Mouse (Mus musculus): ENCODE measurements around the gene Emp3. TPM values are rescaled to one million over a fixed set of nuclear protein-coding genes. Genes with fewer than 3 reads are reported as not detected.
A peak's percentile ranks its signal among the peaks of the same experiment; 100 is the strongest.
"Not testable (repeated sequence)": the region's sequence is repeated elsewhere in the genome, so short reads cannot be mapped to it uniquely, and the experiment has no call there.

Gene Emp3
- total RNA-seq, 2 experiments from 2014 or later = 2.9 to 4.1 TPM

GRCm38 (mm10) chr7:45917004-45917704 is 4.0 kb downstream of the Emp3 start:
- intact Hi-C loops (cut with DNase I) = no loop called here
- no peak for DNase-seq (ENCODE audit: low spot score in 2 of 2)

GRCm38 (mm10) chr7:45916056-45917003 is 4.9 kb downstream of the Emp3 start:
- intact Hi-C loops (cut with DNase I) = no loop called here
- peak; percentile 57 to 70 for DNase-seq (ENCODE audit: low spot score in 2 of 2)

- intact Hi-C loops (cut with DNase I) = no loop called here
- DNase-seq (ENCODE audit: low spot score in 2 of 2) = no peak
Measured at GRCm38 (mm10) chr7:45915011-45915410, 6.2 kb downstream of the Emp3 start.

DNA sequence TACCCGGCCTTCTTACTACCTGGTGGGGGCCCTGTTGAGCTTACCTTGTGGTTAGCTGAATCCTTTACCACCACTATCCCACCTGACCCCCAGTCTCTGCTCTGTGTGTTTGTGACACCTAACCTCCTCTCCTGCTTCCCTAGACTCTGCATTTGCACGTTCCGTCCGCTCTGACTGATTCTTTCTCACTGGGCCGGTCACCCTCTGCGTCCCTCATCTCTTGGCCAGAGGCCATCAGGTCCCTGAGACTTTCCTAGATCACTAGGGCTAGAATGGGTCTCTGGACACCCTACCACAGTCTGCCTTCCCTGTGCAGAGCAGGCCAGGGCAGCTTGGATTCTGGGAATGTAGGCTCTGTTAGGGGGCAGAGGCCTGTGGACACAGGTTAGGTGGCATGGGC is 7.1 kb downstream of the Emp3 start:
- no peak for DNase-seq (ENCODE audit: low spot score in 2 of 2)
- intact Hi-C loops (cut with DNase I) = no loop called here

DNA sequence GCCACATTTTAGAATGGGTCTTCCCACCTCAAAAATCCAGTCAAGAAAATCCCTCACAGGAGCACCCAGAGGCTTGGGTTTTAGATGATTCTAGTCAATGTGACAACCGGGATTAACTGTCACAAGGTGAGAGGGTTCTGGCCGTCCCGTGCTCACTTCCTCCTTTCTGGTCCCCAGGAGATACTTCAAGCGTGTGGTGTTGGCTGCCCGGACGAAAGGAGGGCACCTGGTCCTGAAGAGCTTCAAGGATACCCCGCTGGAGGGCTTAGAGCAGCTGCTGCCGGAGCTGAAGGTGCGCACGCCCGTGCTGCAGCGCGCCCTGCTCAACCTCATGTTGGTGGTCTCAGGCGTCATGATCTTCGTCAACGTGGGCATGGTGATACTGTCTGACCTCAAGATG is 12.1 kb downstream of the Emp3 start:
- no peak for DNase-seq (ENCODE audit: low spot score in 2 of 2)
- intact Hi-C loops (cut with DNase I) = no loop called here

GRCm38 (mm10) chr7:45908384-45908783 is 12.8 kb downstream of the Emp3 start:
- no peak for DNase-seq (ENCODE audit: low spot score in 2 of 2)
- intact Hi-C loops (cut with DNase I) = no loop called here

DNA sequence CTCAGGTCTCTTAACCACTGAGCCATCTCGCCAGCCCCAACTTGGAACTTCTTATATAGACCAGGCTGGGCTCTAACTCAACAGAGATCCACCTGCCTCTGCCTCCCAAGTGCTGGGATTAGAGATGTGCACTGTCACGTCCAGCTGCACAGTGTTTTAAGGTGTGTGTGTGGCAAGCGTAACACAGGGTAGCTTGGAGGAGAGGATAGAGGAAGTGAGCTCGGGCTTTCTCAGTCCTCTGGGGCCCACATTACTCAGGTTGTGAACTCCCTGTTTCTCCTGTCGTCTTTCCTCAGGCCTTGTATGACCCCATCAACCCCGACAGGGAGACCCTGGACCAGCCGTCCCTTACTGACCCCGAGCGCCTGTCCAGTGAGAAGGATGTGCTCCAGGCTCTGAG is 14.6 kb downstream of the Emp3 start:
- DNase-seq (ENCODE audit: low spot score in 2 of 2) = no peak
- intact Hi-C loops (cut with DNase I) = no loop called here

DNA sequence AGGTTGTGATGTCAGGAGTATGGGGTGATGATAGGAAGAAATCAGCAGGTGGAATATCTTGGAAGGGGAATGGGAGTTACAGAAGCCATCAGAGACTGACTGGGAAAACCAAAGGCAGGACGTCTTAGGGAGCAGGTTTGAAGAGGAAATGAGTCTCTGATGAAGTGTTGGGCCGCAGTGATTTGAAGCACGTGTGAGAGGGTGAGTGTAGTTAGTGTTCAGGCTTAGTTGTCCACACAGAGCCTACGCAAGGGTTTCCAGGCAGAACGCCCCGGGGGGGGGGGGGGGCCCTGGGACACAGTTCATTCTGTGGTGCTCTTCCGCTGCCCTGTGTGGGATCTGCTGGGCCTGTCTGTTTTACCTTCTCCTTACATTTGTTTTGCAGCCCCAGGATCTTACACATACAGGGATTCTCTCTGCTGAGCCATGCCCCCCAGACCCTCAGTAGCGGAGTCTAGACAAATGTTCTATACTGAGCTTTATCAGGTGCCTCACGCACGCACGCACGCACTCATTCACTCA is 18.7 kb downstream of the Emp3 start:
- intact Hi-C loops (cut with DNase I) = no loop called here
- DNase-seq (ENCODE audit: low spot score in 2 of 2) = no peak

DNA sequence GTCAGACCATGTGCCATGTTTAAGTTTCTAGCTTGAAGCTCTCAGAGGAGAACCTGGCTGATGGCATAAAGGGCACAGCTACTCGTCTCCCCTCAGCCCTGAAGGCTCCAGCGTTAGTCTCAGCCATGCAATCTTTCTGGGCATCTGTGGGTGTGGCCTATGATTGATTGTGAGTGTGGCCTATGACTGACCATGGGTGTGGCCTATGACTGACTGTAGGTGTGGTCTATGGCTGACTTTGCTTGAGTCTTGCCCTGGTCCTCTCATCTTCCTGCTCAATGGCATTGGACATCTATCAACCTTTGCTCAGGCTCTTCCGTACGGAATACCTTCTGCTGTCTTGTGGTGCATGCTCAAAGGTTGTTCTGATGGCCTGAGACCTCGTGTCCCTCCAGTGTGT is 19.6 kb downstream of the Emp3 start:
- DNase-seq (ENCODE audit: low spot score in 2 of 2) = no peak
- intact Hi-C loops (cut with DNase I) = no loop called here

DNA sequence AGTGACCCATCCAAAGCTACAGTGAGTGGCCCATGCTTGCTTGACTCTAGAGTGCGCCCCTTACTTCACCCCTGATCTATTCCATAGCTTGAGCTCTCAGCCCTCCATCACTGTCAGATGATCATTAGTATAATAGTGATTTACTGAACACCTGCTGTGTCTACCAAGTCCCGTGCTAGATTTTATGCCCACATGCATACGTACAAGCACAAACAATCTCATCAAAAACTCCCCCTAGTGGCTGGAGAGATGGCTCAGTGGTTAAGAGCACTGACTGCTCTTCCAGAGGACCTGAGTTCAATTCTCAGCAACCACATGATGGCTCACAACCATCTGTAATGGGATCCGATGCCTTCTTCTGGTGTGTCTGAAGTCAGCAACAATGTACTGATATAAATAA is 23.1 kb downstream of the Emp3 start:
- intact Hi-C loops (cut with DNase I) = not testable (repeated sequence)

DNA sequence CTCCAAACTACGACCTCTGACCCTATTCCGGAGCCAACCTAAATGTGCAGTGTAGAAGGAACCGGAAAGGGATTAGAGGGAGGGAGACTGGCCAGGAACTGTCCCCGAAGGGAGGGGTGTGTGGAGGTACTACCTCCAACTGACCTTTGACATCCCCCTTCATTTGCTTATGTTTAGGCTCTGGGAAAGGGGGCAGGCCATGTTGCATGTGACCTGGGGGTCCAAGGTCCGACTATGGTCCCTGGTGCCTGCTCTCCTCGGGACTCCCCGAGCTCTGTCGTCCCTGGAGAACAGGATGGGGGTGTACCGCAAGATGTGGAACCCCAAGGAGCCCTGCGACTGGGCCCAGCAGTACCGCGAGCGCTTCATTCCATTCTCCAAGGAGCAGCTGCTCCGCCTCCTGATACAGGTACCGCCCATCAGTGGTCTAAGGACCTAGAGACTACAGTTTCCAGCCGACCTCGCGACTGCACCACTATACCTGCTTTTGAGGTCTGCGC is 23.9 kb downstream of the Emp3 start:
- peak; percentile 63 to 66 for DNase-seq (ENCODE audit: low spot score in 2 of 2)
- intact Hi-C loops (cut with DNase I) = no loop called here

More for the DNA sequence above, 23.1 kb downstream of the Emp3 start:
- DNase-seq (ENCODE audit: low spot score in 2 of 2) = not testable (repeated sequence)

GRCm38 (mm10) chr7:45896517-45897257 is 24.5 kb downstream of the Emp3 start, which contains the start of the genes Syngr4 and Tmem143:
Syngr4 (minus strand) TSS chr7:45896714.
Tmem143 (plus strand) TSS chr7:45896941.
- DNase-seq (ENCODE audit: low spot score in 2 of 2) = peak; percentile 96 to 97
- intact Hi-C loops (cut with DNase I) = no loop called here

DNA sequence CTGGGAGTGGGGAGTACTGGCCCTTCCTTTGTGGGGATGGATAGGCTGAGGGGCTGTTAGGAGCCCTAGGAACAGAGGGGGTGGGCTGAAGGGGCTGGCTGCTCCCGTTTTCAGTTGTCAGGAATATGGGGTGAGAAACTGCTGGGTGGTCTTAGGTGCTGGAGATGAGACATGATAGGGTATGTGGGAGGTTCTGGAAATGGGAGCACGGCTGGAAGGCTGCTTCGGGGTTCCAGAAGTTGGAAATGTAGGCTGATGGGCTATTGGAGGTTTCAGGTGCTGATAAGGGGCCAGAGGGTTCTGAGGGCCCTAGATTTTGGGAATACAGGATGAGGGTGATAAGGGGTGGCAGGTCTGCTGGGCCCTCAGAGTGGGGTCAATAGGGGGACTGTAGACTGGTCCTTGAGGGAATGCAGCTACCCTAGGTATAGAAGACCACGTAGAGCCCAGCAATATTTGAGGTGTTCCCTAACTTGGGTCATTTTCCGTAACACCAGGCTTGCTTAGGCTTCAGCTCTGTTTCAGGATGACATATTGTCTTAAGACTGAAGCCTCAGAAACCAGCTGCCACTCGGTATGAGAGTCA is 25.2 kb downstream of the Emp3 start:
- DNase-seq (ENCODE audit: low spot score in 2 of 2) = no peak
- intact Hi-C loops (cut with DNase I) = no loop called here

DNA sequence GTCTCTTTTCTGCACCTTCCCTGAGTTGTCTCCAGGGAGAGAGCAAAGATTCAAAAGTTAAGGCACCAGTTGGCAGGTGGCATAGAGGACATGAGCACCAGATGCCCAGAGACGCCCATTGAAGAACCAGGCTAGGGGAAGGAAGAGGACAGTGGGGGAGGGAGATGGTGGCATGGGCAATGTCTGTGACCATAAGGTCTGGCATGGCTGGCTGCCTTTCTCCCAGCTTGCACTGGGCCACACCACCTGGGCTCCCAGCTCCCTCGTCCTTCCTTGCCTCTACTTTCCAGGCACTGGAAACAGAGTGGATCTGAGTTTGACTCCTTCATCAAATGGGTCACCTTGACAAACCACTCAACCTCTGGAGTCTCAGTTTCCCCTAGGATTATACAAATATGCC is 28.6 kb downstream of the Emp3 start:
- DNase-seq (ENCODE audit: low spot score in 2 of 2) = no peak
- intact Hi-C loops (cut with DNase I) = no loop called here

DNA sequence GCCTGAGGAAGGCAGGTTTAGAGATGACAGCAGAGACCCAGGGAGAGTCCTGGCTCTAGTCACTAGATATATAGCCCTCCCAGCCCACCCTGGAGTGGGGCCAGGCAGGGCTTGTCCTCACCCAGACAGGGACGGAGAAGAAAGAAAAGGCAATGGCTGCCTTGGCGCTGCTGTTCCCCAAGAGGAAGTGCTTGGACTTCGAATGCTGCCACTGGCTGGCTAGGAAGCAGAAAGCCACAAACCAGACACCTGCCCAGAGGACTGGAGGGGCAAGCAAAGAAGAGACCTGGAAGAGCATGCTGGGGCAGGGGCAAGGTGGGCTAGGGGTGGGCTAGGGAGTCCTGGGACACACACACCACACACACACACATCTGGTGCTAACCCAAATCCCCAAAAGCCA is 34.0 kb downstream of the Emp3 start:
- no peak for DNase-seq (ENCODE audit: low spot score in 2 of 2)
- intact Hi-C loops (cut with DNase I) = no loop called here

- intact Hi-C loops (cut with DNase I) = no loop called here
- DNase-seq (ENCODE audit: low spot score in 2 of 2) = no peak
Measured at GRCm38 (mm10) chr7:45881011-45881410, 40.2 kb downstream of the Emp3 start.

DNA sequence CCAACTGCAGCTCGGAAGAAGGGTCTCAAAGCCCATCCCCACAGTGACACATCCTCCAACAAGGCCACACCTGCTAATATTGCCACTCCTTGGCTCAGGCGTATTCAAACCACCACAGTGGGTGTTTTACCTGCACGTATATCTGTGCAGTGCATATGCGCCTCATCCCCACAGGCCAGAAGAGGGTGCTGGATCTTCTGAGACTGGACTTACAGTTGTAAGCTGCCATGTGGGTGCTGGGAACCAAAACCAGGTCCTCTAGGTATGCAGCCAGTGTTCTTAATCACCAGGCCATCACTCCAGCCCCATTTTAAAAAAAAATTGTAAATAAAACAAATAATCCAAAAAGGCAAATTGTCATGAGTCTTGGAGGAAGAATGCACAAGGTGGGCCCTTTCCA is 40.7 kb downstream of the Emp3 start:
- intact Hi-C loops (cut with DNase I) = no loop called here
- no peak for DNase-seq (ENCODE audit: low spot score in 2 of 2)

DNA sequence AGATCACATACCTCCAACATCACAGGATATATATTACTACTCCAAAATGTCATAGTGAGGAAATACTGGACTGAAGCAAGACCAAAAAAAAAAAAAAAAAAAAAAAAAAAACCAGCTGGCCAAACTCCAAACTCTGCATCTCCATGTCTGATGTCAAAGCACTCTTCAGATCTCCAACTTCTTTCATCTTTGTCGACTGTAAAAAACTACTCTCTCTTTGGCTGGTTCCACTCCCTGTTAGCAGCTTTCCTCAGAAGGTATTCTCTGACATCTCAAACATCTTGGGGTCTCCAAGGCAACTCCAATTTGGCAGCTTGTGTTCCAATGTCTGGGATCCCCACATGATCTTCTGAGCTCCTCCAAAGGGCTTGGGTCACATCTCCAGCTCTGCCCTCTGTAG is 42.9 kb downstream of the Emp3 start, which contains the start of gene Grin2d:
TSS of gene Grin2d (minus strand) at position 101 of the 400 bp plus-strand sequence.
- intact Hi-C loops (cut with DNase I); DNase-seq (ENCODE audit: low spot score in 2 of 2): not testable (repeated sequence)

DNA sequence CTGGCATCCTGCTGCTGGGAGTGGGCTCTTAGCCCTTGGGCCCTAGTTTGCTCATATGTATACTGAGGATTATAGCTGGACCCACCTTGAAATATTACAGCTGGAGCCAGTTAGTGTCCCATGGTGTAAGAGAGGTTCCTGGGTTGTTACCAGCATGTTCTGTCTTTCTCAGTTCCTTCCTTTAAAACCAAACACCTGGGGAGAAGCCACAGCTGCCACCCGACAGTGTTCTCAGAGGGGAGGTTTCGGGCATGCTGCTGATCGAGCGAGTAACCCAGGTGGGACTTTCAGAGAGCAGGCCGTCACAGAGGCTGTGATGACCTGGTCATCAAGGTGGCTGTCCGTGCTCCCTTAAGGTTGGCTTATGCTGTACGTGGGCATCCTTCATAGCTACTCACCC is 44.3 kb downstream of the Emp3 start:
- intact Hi-C loops (cut with DNase I) = no loop called here
- DNase-seq (ENCODE audit: low spot score in 2 of 2) = no peak

Data from left cerebral cortex, postnatal 36 days (tissue).